Mouse (Mus musculus): ENCODE results near the gene Fbxo44. TPM values are rescaled to one million over a fixed set of nuclear protein-coding genes. Genes with fewer than 3 reads are reported as not detected.

Gene Fbxo44
- polyA plus RNA-seq, 1 experiment from 2014 or later, result 4.1 TPM

DNA sequence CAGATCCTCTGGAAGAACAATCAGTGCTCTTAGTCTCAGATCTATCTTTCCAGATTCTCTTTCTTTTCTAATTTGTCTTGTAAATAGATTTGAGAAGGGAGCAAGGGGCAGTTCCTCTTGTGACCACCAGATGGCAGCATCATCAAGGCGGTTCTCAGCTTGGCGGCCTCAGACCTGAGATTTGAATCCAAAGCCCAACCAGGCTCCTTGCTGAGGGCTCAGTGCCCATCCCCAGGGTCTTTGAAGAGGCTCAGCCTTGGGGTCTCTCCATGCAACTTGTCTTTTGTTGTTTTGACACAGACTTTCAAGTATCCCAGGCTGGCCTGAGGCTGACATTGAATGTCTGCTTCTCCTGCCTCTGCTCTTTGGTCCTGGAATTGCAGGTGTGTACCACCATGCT lies 10.6 kb upstream of the Fbxo44 start:
- no peak for DNase-seq (ENCODE audit: low spot score)
- Histone ChIP-seq H3K9ac (ENCODE audit: low read length) (no peak overlapping the region), H3K4me1 (replicated peaks; ENCODE audit: control insufficient read depth, insufficient read depth) (no peaks in the 10 kb centered on the region), H3K27me3 (ENCODE audit: control insufficient read depth, insufficient read depth, low read length) (peaks cover 19% of the 10 kb centered on the region; the same call in 1 of the 2 replicates), H3K36me3 (ENCODE audit: control insufficient read depth, insufficient read depth, low read length) (no peaks in the 10 kb centered on the region), H3K9me3 (ENCODE audit: control insufficient read depth, low read length) (no peaks in the 10 kb centered on the region), H3K4me2 (replicated peaks; ENCODE audit: low read depth) (no peak overlapping the region), H3K27ac (replicated peaks) (no peak overlapping the region), H3K4me3 (ENCODE audit: low read depth, low read length) (no peak overlapping the region)
- TF ChIP-seq EP300 (optimal IDR thresholded peaks at IDR 0.05) (no peak), CTCF (IDR thresholded peaks at IDR 0.05; ENCODE audit: low read depth) (peak; percentile 96)
- 9% methylated on average over 2 of the region's 2 CpGs for WGBS
- ATAC-seq (ENCODE audit: low FRiP score, low TSS enrichment), result no peak

DNA sequence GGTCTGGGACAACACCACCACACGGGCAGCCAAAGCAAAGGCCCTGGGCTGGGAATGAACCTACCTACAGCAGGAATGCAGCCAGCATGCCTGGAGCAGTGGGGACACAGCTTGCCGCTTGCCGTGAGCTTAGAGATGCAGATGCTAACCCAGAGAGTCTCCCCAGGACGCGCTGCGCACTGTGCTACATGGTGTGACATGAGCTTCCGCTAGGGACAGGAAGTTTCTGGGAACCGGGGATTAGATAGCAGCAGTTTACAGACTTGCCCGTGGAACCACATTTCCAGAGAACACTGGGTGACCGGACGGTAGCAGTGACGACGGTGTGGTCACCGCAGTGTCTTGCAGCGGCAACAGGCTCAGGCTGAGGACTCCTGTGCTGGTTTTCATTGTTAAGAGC lies 9.3 kb upstream of the Fbxo44 start:
- H3K9ac ChIP-seq (ENCODE audit: low read length), result no peak overlapping the region
- ATAC-seq (ENCODE audit: low FRiP score, low TSS enrichment) (no peak), DNase-seq (ENCODE audit: low spot score) (no peak)
- no peaks in the 10 kb centered on the region for H3K36me3 ChIP-seq (ENCODE audit: control insufficient read depth, insufficient read depth, low read length)
- H3K9me3 ChIP-seq (ENCODE audit: control insufficient read depth, low read length), result no peaks in the 10 kb centered on the region
- no peak overlapping the region for H3K4me3 ChIP-seq (ENCODE audit: low read depth, low read length)
- 22% methylated on average over 15 of the region's 15 CpGs for WGBS
- H3K27ac ChIP-seq (replicated peaks), result no peak overlapping the region
- H3K4me1 ChIP-seq (replicated peaks; ENCODE audit: control insufficient read depth, insufficient read depth), result no peaks in the 10 kb centered on the region
- no peak overlapping the region for H3K4me2 ChIP-seq (replicated peaks; ENCODE audit: low read depth)
- no peak for TF ChIP-seq EP300 (optimal IDR thresholded peaks at IDR 0.05)
- TF ChIP-seq CTCF (IDR thresholded peaks at IDR 0.05; ENCODE audit: low read depth), result no peak
- peaks cover 29% of the 10 kb centered on the region for H3K27me3 ChIP-seq (ENCODE audit: control insufficient read depth, insufficient read depth, low read length)

DNA sequence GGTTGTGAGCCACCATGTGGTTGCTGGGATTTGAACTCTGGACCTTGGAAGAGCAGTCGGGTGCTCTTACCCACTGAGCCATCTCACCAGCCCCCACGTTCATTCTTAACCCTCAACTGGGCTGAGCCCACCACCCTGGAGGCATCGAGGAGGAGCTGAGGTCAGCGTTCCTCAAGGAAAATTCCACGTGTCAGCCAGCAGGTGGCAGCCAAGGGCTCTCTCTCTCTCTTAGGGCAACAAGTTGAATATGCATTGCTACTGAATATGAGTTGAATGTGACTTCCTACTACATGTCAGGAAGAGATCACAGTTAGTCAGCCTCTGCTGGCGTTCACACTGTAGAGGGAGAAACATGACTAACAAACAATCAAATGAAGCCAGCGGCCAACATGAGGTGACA lies 8.0 kb upstream of the Fbxo44 start:
- Histone ChIP-seq H3K9me3 (ENCODE audit: control insufficient read depth, low read length) (no peaks in the 10 kb centered on the region), H3K27ac (replicated peaks) (no peak overlapping the region), H3K36me3 (ENCODE audit: control insufficient read depth, insufficient read depth, low read length) (no peaks in the 10 kb centered on the region), H3K9ac (ENCODE audit: low read length) (no peak overlapping the region), H3K4me1 (replicated peaks; ENCODE audit: control insufficient read depth, insufficient read depth) (no peaks in the 10 kb centered on the region), H3K4me2 (replicated peaks; ENCODE audit: low read depth) (no peak overlapping the region), H3K27me3 (ENCODE audit: control insufficient read depth, insufficient read depth, low read length) (peaks cover 27% of the 10 kb centered on the region), H3K4me3 (ENCODE audit: low read depth, low read length) (no peak overlapping the region)
- TF ChIP-seq EP300 (optimal IDR thresholded peaks at IDR 0.05) (no peak), CTCF (IDR thresholded peaks at IDR 0.05; ENCODE audit: low read depth) (peak; percentile 85)
- ATAC-seq (ENCODE audit: low FRiP score, low TSS enrichment), result no peak
- WGBS, result 24% methylated on average over 7 of the region's 7 CpGs
- DNase-seq (ENCODE audit: low spot score), result peak; percentile 71

DNA sequence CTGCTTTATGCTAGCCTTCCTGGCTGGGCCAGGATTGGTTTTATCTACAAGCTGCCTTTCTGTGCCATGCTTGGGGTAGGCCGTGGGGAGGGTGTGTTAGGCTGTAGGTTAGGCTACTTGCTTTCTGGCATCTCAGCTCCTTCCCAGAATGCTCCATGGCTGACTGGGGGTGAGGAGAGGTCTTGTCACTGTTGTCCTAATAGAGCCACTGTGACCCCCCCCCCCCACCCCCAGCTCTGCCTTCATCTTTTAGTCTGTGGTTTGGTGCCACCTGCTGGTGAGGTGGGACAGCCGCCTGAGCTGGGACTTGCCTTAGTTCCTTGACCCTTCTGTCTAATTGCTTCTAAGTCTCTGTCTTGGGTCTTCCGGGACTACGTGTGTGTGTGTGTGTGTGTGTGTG lies 6.7 kb upstream of the Fbxo44 start:
- 0 out of 2 replicates have a peak, but pooled peaks have one; percentile 27 for ATAC-seq (ENCODE audit: low FRiP score, low TSS enrichment)
- H3K9me3 ChIP-seq (ENCODE audit: control insufficient read depth, low read length), result no peaks in the 10 kb centered on the region
- peaks cover 24% of the 10 kb centered on the region for H3K27me3 ChIP-seq (ENCODE audit: control insufficient read depth, insufficient read depth, low read length)
- 32% methylated on average over 3 of the region's 4 CpGs for WGBS
- no peaks in the 10 kb centered on the region for H3K4me1 ChIP-seq (replicated peaks; ENCODE audit: control insufficient read depth, insufficient read depth)
- no peaks in the 10 kb centered on the region for H3K36me3 ChIP-seq (ENCODE audit: control insufficient read depth, insufficient read depth, low read length)
- no peak overlapping the region for H3K4me2 ChIP-seq (replicated peaks; ENCODE audit: low read depth)
- H3K27ac ChIP-seq (replicated peaks), result no peak overlapping the region
- no peak overlapping the region for H3K9ac ChIP-seq (ENCODE audit: low read length)
- H3K4me3 ChIP-seq (ENCODE audit: low read depth, low read length), result no peak overlapping the region
- peak; percentile 68 for DNase-seq (ENCODE audit: low spot score)
- peak; percentile 73 for TF ChIP-seq CTCF (IDR thresholded peaks at IDR 0.05; ENCODE audit: low read depth)
- TF ChIP-seq EP300 (optimal IDR thresholded peaks at IDR 0.05), result no peak

DNA sequence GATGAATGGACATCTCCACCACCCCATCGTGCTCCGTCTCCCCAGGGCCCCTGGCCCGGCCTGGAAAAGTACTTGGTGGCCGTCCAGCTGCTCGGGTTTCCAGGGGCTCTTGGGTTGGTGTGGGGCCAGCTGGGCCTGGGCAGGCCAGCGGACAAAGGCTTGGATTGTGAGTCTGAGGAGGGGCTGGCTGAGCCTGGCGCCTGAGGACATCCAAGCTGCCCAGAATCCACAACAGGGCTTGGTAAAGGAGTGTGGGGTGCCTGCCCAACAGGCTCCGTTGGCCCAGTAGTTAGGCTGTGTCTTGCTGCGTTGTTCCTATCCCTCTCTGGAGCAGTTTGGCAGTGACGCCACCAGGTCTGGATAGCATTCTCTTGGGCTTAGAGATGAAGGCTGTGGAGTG lies 6.1 kb upstream of the Fbxo44 start:
- 8% methylated on average over 10 of the region's 10 CpGs for WGBS
- DNase-seq (ENCODE audit: low spot score), result no peak

DNA sequence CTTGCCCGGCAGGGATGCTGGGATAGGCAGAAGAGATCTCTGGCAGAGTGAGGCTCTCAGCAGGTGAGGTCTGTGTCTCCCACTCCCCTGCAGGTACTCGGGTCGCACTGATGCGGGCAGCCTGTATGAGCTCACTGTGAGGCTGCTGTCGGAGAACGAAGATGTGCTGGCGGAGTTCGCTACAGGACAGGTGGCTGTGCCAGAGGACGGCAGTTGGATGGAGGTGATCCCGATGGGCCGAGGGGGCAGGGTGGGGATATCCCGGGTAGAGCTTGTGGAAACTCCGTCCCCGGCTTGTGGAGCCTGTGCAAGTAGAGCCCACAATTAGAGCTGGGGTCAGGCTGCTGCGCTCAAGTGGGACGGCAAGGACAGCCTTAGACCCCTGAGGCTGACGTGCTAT lies 5.3 kb upstream of the Fbxo44 start:
- Histone ChIP-seq H3K9me3 (ENCODE audit: control insufficient read depth, low read length) (no peaks in the 10 kb centered on the region), H3K4me3 (ENCODE audit: low read depth, low read length) (no peak overlapping the region), H3K4me1 (replicated peaks; ENCODE audit: control insufficient read depth, insufficient read depth) (no peaks in the 10 kb centered on the region), H3K27ac (replicated peaks) (no peak overlapping the region), H3K9ac (ENCODE audit: low read length) (no peak overlapping the region), H3K36me3 (ENCODE audit: control insufficient read depth, insufficient read depth, low read length) (no peaks in the 10 kb centered on the region), H3K4me2 (replicated peaks; ENCODE audit: low read depth) (no peak overlapping the region), H3K27me3 (ENCODE audit: control insufficient read depth, insufficient read depth, low read length) (peaks cover 28% of the 10 kb centered on the region)
- no peak for DNase-seq (ENCODE audit: low spot score)
- no peak for TF ChIP-seq CTCF (IDR thresholded peaks at IDR 0.05; ENCODE audit: low read depth)
- TF ChIP-seq EP300 (optimal IDR thresholded peaks at IDR 0.05), result no peak
- no peak for ATAC-seq (ENCODE audit: low FRiP score, low TSS enrichment)
- WGBS, result 7% methylated on average over 17 of the region's 17 CpGs

More for the DNA sequence above, 6.1 kb upstream of the Fbxo44 start:
- Histone ChIP-seq H3K9ac (ENCODE audit: low read length) (no peak overlapping the region), H3K27ac (replicated peaks) (no peak overlapping the region), H3K9me3 (ENCODE audit: control insufficient read depth, low read length) (no peaks in the 10 kb centered on the region), H3K27me3 (ENCODE audit: control insufficient read depth, insufficient read depth, low read length) (peaks cover 25% of the 10 kb centered on the region), H3K4me3 (ENCODE audit: low read depth, low read length) (no peak overlapping the region), H3K36me3 (ENCODE audit: control insufficient read depth, insufficient read depth, low read length) (no peaks in the 10 kb centered on the region), H3K4me2 (replicated peaks; ENCODE audit: low read depth) (no peak overlapping the region), H3K4me1 (replicated peaks; ENCODE audit: control insufficient read depth, insufficient read depth) (no peaks in the 10 kb centered on the region)
- TF ChIP-seq EP300 (optimal IDR thresholded peaks at IDR 0.05) (no peak), CTCF (IDR thresholded peaks at IDR 0.05; ENCODE audit: low read depth) (no peak)
- no peak for ATAC-seq (ENCODE audit: low FRiP score, low TSS enrichment)
